Mouse (Mus musculus): ENCODE measurements around the gene Xrcc4.
"Not testable (repeated sequence)": the region's sequence is repeated elsewhere in the genome, so short reads cannot be mapped to it uniquely, and the experiment has no call there.

Xrcc4 gene

DNA sequence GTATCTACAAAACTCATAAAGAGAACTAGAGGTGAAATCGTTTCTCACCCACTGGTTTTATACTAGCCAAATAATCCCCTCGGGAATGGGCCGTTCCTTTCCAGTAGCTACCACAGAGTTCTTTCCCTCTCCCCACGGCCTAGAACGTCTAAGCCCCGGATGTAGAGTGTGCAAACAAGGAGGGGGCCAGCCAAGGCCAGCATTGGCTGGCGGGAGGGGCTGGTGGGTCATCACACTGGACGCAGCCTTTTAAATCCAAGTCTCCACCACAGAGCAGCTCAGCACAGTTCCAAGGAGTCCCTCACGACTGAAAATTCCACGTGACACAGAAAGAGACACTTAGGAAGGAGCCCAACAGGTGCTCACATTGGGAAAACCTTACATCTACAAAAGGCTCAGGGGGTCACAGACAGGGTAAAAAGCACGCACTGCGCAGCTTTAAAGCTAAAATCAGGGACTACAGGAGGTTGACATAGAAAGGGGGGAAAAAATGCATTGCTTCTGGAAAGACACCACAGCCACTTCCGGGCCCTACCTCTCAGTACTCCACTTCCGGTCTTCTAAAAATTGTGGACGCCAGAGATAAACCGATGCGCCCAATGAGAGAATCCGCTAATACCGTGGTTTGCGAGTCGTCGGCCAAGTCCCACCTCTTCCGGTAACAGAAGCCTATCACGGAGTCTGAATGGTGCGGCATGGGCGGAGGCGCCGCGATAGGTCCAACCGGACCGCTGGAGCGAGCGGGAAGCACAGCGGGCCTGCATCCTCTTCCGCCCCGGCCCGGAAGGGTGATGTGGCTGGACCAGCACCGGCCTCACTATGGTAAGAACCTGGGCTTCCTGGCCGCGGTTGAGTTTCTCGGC, at the start of gene Xrcc4, which contains the start of gene Tmem167:
Xrcc4 (minus strand) TSS at position 647 of the 863 bp plus-strand sequence.
Tmem167 (plus strand) TSS at position 162 of the 863 bp plus-strand sequence.
- peak; percentile 91 for DNase-seq (ENCODE audit: low spot score)

DNA sequence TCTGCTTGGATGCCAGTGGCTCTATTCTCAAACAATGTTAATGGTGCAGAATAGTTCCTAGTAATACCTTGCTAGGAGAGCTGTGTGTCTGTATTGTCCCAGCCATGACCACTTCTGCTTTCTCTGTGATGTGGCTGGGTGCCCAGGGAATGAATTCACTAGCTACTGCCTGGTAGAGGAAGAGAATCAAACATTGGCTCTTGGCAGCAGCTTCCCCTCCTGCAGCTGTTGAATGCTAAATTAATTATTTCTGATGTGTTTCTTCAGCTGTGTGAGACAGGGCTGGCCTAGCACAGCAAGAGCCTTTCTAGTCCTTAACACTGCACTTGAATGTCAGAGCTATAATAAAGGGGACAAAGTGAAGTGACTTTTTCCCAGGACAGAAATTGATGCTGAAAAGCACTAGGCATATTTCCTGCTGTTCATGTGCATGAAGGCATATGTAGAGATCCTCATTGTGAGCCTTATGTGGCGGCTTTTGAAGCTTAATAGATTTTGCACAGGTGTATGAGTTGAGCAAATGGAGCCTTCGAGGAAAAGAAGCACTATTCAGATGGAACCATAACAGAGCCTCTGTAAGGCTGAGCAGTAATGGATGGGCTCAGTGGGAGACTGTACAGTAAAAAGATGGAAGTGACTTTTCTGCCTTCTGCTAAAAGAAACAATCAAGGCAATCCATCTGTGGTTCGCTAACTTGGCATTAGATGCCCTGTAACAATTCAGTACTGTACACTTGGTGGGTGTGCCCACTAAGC, 46.9 kb upstream of the Xrcc4 start:
- no peak for DNase-seq (ENCODE audit: low spot score)

DNA sequence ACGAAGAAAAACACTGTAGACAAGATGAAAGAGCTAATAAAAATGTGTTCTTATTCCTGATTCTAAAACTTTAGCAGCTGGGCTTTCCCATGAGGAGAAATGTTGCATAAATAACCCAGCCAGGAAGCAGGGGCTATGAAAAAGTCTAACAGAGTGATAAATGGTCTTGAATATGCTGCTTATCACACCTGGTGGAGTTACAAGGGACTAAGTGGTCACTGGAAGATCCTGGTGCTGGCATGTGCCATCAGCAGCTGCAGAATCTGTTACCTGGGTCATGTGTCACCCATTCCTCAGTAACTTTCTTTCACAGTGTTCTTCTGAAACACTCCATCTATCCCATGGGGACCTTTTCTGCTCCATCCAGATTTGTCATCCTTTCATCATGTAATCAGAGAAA, 22.3 kb upstream of the Xrcc4 start:
- no peak for DNase-seq (ENCODE audit: low spot score)

DNA sequence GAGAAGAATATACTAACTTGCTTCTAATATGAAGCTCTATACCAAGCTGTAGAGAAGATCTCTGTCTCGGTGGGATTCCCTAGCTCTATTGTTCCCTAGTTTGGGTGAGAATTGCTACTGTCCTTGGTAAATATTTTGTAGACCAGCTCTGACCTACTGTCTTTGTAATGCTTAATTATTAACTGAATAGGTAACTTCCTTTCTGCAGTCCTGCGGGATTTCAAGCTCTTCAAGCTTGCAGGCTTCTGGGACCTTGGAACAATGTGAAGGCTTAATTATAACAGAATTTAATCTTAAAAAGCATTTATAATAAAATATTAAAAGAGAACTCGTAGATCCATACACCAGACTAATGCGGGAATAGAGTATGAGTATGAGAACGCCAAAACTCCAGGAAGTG, 19.3 kb upstream of the Xrcc4 start:
- not testable (repeated sequence) for DNase-seq (ENCODE audit: low spot score)

DNA sequence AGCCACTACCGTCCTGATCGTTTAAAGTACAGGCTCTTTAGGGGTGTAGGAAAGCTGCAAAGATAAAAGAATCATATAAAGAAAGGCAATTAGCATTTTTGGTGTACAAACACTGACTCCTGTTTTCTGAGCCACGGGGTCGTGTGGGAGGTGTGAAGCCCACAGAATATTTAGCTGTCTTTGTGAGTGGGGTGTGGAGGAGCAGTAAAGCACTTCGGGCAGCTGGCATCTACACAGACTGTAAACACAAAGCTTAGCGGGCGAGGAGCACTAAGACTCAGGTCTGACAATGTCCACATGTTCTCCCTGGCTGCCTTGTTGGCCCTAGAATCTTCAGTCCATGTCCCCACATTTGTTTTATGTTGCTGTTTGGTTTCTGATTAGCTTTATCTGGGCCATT, 16.7 kb upstream of the Xrcc4 start:
- DNase-seq (ENCODE audit: low spot score), result no peak

DNA sequence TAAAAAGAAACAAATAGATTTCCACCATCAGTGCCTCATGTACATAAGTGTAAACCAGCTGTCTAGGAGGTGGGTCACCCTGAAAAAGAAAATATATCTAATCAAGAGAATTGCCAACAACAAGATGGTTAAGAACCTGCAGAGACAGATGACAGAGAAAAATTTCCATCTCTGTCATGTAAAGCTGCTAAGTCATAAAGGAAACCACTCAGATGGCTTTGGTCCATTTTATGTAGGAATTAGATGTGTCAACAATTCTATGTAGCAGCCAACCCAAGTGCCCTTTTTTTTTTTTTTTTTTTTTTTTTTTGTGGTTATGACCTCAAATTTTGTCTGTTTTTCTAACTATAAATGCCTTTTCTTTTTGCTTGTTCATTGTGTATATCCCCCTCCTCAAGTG, 12.1 kb upstream of the Xrcc4 start:
- DNase-seq (ENCODE audit: low spot score), result no peak

DNA sequence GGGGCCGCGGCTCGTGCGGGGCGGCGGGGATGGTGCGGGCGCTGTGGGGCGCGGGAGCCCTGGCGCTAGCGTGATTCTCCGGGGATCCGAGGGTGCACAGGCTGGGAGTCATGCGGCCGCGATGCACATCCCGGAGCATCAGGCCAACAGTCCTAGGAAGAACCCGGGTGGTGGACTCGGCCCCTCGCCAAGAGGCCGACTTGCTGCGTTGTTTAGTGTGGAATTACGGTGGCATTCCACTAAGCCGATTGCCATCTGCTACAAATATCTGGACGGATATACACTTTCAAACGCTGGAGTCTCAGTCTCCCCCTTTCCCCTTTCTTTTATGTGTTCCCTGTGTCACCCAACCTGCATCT, 396 bp upstream of the Xrcc4 start:
- DNase-seq (ENCODE audit: low spot score), result no peak

DNA sequence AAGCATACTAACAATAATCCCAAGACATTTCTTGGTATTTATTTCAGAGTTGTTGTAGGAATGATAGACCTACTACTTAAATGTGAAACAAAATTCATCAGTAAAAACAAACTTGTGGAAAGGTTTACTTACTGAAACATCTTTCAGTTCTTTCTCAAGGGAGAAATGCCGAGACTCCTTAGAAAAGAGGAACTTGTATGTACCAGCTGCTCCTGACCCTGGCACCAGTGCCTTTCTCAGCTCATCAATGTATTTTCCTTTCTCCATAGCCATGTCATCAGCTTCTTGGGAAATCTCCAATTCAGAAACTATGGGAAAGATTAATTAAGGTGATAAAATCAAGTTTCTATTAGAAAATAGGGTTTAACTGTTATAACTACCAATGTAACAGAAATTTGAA, 27.5 kb downstream of the Xrcc4 start:
- no peak for DNase-seq (ENCODE audit: low spot score)

DNA sequence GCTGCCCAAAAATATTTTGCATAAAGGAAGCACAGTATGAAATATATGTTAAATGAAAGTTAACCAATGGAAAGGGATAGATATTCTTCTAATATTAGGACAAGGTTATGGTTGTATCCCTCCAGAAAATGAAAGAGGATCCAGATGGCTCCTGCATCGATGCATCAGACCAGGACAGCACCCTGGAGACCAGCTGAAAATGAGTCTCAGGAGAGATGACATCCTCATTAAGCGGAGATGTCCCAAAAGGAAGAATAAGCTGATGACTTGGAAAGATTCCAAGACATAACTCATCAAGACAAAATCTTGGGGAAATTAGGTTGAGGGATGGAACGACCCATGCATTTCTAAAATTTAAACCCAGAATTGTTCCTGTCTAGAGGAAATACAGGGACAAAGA, 37.0 kb downstream of the Xrcc4 start:
- DNase-seq (ENCODE audit: low spot score), result no peak

DNA sequence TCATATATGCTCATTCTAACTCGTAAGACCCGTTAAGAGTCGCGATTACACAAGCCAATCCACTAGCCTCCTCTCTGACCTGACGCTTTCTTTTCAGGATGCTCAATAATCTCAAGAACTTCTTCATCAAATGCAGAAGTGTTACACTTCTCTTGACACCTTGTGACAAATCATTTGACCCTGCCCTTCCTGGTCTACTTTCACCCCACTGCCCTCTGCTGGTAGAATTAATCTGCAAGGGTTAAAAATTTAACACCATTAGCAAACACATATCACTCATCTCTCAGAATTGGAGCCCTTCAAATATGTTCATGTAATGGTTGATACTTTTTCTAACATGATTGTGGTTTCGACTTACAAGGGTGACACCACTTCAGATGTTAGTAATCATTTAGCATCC, 37.7 kb downstream of the Xrcc4 start:
- no peak for DNase-seq (ENCODE audit: low spot score)

DNA sequence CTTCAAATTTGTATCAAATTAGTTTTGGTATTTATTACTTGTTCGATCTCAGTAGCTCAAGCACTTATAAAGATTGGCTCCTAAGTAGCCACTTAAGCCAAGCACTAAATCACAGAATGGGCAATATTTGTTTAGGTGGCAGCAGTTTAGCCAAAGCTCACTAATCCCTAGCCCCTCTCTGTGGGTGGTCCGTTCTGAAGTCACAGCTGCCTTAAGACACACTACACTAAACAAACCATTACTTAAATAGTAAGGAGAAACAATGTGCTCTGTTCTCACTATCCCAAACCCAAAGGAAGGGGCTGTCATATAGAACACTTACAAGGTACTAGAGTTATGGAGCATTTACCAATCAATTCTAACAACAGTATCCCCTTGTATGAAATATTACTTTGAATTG, 49.8 kb downstream of the Xrcc4 start:
- DNase-seq (ENCODE audit: low spot score), result no peak

DNA sequence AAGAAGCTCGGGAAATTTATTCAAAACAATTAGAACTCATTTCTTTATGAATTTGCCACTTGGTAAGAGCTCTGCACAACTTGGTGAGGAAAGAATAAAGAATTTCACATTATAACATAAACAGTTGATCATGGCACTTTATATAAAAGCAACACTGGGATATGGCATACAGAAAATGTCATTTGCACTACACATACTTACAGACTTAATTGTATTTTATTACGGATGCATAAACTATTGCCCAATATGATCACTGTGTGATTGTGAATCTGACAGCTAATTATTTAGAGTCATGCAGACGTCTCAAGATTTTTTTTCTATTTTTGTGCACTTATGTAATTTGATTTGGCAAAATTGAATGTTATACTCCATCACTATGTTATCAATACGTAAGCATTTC, 56.4 kb downstream of the Xrcc4 start:
- DNase-seq (ENCODE audit: low spot score), result no peak

DNA sequence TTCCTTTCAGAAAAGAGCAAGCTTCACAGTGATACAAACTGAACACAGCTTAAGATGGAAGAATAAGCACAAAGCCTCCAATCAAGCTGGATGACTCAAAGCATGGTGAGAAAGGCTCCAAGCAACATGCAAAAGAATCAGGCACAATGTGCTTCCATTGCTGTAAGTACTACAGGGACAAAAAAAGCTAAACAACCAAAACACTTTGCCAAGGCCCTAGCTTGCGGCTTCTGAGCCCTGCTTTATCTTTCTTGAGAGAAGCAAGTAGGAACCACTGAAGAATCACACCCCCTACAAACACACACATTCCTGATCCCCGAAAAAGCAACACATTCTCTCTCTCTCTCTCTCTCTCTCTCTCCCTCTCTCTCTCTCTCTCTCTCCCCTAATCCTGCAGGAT, 56.9 kb downstream of the Xrcc4 start:
- no peak for DNase-seq (ENCODE audit: low spot score)

DNA sequence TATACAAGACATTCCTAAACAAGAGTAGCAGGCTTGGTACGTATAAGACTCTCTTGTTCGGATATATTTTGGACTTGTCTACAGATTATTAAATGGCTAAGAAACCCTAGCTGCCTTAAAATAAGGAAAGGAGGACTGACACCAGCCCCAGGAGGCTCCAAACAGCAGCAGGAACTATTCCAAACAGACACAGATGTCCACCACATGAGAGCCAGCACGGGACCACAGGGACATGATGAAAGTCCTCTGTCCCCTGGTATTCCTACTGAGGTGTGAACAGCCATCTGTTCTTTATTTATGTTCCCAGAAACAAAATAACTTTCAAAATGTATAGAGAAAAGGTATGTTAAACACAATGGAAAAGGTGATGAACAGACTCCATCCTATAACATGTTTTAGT, 58.5 kb downstream of the Xrcc4 start:
- DNase-seq (ENCODE audit: low spot score), result no peak

DNA sequence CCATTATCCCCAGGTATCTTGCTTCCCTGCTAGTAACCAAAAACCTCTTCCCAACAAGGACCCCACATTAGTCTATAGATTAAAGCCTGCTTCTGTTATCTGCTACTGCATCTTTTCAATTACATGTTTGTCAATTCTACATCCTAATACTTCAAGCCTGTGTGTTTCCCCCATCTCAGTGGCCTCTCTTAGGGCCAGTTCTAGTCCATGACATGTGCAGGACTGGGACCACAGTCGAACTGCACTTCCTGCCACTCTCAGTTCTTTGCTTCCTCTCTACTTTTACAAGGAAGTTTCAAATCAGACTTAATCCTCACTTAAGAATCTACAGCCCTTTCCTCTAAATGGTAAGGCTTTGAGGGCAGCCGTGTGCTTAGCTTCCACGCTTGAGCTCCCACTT, 76.8 kb downstream of the Xrcc4 start:
- no peak for DNase-seq (ENCODE audit: low spot score)

DNA sequence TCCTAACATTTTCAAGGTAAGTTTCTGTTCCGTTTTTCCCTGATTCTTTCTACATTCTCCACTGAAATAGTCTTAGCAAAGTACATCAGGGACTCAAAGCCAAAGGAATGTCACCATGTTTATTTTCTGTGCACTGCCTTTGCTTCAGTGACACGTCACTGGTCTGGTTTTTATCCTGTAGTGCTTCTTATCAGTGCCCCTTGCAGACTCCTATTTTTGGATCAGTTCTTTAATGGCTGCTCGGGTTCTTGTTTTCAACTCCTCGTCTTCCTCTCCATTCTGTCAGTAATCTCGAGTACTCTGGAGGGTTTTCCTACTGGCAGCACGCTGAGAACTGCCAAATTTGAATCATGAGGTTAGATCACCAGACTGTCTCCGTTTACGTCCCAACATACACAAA, 77.2 kb downstream of the Xrcc4 start:
- DNase-seq (ENCODE audit: low spot score), result no peak

DNA sequence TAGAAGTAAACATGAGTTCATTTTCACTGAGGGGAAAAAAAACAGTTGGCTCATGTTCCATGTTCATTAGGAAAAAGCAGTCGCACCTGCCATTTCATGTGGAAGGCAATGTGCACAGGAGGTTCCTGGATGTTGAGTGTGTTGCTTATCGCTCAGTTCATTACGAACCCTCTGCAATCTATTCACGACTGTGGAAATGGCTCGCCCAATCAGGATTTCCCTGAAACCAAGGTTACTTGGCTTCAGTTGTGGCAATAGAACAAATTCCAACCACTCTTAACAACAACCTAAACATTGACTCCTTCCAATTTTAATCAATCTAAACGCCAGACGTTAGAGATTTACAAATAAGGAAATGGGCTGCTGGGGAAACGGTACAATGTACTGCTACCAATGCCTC, 78.3 kb downstream of the Xrcc4 start:
- DNase-seq (ENCODE audit: low spot score), result no peak

DNA sequence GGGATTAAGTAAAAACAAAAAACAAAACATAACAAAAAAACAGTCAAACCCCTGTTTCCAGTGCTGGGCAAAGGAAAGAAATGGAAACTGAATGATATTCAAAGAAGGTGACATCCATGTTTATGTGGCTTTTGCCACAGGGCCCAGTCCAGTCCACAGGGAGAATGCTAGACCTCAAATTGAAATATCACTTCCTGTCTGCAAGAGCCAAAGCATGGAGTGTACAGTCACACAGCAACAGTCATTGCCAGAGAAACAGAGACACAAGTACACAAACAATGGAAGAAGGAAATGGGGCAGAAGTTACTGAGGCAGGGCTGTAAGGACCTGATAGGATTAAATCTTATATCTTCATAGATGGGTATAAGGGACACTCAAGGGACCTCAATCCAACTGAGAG, 79.6 kb downstream of the Xrcc4 start:
- DNase-seq (ENCODE audit: low spot score), result no peak

DNA sequence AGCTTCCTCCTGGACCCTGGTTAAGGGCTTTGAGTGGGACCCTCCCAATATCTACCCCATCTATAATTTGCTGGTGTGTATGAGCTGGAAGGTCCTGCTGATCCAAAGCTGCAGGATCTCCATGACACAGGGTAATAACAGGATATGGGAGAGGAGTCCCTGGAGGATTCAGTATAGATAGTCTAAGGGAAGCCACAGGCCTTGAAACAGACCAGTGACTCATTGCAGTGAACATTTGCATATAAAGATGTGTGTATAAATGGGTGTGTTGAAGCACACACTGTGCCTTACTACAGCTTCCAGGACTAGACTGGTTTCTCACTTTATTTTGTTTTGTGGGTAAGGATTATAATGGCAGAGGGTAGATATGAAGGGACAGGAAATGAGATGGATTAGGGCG, 83.8 kb downstream of the Xrcc4 start:
- no peak for DNase-seq (ENCODE audit: low spot score)

DNA sequence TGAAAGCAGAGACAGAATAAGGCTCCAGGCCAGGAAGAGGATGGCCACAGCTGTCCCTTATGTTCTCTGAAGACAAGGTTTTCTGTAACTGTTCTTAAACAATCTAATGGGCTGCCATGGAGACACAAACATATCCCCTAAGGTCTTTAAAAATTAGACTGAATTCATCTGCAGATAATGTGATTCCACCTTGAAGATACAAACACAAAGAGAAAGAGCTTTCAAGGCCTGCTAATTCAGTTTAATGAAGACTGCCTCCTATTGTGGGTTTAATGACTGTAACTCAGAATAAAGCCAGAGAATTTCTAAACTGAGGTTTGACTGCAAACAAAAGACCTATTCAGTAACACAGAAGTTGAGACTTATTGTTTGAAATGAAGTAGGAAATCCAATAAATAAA, 91.9 kb downstream of the Xrcc4 start:
- no peak for DNase-seq (ENCODE audit: low spot score)

DNA sequence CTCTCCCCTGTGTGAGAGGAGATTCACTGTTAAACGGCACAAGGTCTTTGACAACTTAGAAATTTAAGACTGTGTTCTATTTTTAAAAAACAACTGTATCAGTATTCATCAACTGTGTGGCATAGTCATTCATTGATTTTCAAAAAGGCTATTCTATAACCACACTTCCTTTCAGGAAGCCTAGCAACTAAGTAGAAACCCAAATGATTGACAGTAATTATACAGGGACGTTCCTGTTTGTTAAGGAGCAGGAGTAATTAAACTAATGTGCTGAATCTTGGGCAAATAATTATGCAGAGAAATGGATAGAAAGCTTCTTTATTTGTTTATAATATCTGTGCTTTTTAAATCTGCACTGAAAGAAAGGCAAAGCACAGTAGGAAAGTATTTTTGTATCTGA, 103.3 kb downstream of the Xrcc4 start:
- no peak for DNase-seq (ENCODE audit: low spot score)

DNA sequence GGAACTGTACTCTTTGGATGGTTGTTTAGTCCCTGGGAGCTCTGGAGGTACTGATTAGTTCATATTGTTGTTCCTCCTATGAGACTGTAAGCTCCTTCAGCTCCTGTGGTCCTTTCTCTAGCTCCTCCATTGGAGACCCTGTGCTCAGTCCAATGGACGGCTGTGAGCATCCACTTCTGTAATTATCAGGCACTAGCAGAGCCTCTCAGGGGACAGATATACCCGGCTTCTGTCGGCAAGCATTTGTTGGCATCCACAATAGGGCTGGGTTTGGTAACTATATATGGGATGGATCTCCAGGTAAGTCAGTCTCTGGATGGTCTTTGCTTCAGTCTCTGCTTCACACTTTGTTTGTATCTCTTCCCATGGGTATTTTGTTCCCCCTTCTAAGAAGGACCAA, 118.5 kb downstream of the Xrcc4 start:
- DNase-seq (ENCODE audit: low spot score), result no peak

DNA sequence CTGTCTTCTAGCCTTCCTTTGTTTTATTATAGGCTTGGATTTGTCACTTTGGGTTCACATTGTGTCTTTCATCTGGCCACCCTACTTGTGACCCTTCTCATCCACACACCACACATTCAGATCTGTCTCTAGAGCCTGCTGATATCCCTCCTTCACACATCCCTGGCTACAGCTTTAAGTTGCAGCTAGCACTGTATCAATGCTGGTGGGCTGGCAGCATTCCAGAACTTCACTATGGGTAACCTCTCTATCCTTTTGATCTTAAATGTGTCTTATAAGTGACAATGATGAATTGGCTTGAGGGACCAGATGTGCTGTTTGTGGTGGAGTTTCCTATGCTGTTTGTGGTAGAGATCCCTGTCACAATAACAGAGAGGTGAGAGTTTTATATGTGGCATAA, 120.7 kb downstream of the Xrcc4 start:
- no peak for DNase-seq (ENCODE audit: low spot score)

DNA sequence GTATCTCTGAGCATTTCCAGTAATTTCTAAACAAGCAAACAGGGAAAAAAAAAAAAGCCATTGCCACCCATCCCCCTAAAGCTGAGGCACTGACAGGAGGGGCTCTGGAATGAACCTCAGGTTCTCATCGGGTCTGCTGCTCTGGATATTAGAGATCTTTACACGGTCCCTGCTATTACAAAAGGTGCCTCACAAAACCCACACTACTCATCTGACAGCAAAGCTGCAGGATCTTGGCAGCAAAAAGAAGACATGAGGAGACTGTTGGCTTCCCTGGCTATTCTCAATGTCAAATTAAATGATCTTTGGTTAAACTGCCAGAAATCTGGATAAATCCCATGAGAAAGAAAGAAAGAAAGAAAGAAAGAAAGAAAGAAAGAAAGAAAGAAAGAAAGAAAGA, 145.1 kb downstream of the Xrcc4 start:
- DNase-seq (ENCODE audit: low spot score), result no peak
